Mouse (Mus musculus): ENCODE measurements at regions not wholly inside any gene's neighbourhood (a gene's known extent, or its start where the extent isn't known, plus 50 kb on each side); places are given as distances from the start of the nearest gene placed in this dataset.

GRCm38 (mm10) chr19:53444646-53445045, 54.3 kb upstream of the Smndc1 start:
- ATAC-seq (no peak), DNase-seq (ENCODE audit: low read depth, low spot score) (no peak)
- no peaks in the 10 kb centered on the region for H3K27me3 ChIP-seq
- ChIA-PET POLR2A (no interaction called here), CTCF (no interaction called here)
- in situ Hi-C loops (cut with MboI; ENCODE audit: low pct_unique_long_range_greater_than_20kb), result no loop called here
- TF ChIP-seq CTCF (IDR thresholded peaks at IDR 0.05), result no peak

DNA sequence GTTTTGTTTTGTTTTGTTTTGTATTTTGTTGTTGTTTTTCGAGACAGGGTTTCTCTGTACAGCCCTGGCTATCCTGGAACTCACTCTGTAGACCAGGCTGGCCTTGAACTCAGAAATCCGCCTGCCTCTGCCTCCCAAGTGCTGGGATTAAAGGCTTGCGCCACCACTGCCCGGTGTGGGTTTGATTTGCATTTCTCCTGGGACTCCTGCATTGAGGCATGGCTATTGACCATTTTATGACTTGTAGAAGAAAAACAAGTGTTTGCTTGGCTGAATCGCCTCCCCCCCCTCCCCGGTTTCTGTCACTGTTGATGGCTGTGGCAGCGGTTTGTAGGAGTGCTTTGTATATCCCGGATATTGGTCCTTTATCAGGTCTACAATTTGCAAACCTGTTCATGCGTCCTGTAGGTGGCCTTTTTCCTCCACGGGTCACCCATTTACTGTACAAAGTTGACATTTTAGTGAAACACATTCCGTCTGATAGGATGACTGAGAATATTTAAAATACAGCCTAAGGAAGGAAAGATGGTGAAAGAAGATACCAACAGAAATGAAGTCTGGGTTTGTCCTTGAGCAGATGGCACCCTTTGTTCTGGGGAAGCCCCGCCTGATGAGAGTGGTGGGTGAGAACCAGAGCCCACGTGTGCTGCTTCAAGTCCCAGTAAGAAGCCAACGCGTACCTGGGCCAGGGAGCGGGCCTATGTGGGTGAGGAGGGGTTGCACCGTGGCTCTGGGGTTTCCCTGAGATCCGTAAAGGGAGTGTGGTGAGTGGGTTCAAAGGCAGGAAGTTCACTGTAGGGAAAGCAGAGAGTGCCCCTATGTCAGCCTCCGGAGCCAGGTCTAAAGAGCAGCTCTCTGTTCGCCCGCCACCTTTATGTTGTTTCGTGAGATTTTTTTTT, 52.6 kb upstream of the Smndc1 start:
- H3K27me3 ChIP-seq, result no peaks in the 10 kb centered on the region
- ChIA-PET POLR2A (no interaction called here), CTCF (interaction anchor here (0.7 kb wide), 1 partner anchor 14 kb away, joined by 3 read pairs; no protein-coding TSS in a partner anchor)
- ATAC-seq (no peak), DNase-seq (ENCODE audit: low read depth, low spot score) (no peak)
- no peak for TF ChIP-seq CTCF (IDR thresholded peaks at IDR 0.05)
- in situ Hi-C loops (cut with MboI; ENCODE audit: low pct_unique_long_range_greater_than_20kb), result no loop called here

DNA sequence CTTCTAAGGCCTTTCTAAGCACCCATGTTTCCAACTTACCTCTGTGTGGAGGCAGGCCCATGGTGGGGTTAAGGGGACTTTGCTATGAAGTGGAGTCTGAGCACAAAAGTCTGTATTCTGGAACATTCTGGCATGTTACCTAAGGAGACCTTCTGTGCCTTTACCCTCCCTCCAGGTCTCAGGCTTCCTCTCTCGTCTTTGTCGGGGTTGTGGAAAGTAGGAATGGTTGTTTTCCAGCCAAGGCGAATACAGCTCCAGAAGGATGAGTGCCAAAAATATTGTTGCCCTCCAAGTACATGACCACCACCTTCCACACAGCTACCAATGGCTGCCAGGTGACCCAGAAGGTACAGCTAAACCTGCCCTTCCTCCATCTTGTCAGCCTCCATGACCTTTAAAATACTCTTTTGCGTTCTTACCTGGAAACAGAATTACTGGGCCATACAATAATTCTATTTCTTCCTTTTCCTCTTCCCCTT, 51.8 kb upstream of the Smndc1 start:
- ChIA-PET CTCF (no interaction called here), POLR2A (no interaction called here)
- no peaks in the 10 kb centered on the region for H3K27me3 ChIP-seq
- in situ Hi-C loops (cut with MboI; ENCODE audit: low pct_unique_long_range_greater_than_20kb), result no loop called here
- no peak for DNase-seq (ENCODE audit: low read depth, low spot score)
- no peak for TF ChIP-seq CTCF (IDR thresholded peaks at IDR 0.05)
- no peak for ATAC-seq

- in situ Hi-C loops (cut with MboI; ENCODE audit: low pct_unique_long_range_greater_than_20kb), result no loop called here
- CTCF ChIA-PET, result interaction anchor here (0.6 kb wide), 1 partner anchor 44 kb away, joined by 3 read pairs; no protein-coding TSS in a partner anchor
- POLR2A ChIA-PET, result no interaction called here
These were observed 51.2 kb upstream of the Smndc1 start for GRCm38 (mm10) chr19:53441449-53442131.

DNA sequence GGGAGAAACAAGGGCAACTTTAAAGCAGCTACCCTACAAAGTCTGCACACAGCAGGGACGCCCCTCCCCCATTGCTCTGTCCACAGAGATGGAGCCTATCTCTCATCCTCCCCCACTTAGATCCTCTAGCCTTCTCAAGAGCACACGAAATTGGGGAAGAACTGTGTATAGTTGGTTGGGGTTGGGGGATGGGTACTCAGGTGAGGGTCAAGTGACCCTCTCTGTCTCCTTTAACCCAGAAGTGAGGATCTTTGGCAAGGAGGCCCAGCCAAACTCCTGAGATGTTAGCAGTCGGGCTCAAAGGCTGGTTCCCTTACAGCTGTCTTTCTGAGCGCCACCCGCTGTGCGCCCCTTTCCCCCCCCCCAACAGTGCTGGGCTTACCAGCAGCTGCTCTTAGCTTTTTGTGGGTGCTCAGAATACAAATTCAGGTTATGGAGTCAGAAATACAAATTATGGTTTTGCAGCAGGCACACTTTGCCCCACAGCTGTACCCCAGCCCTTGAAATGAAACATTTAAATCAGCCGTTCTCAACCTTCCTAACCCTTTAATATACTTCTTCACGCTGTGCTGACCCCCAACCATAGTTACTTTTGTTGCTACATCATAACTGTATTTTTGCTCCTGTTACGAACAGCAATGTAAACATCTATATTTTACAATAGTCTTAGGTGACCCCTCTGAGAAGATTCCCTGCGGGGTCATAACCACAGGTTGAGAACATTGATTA, 50.1 kb upstream of the Smndc1 start:
- H3K27me3 ChIP-seq, result no peaks in the 10 kb centered on the region
- DNase-seq (ENCODE audit: low read depth, low spot score) (no peak), ATAC-seq (no peak)
- in situ Hi-C loops (cut with MboI; ENCODE audit: low pct_unique_long_range_greater_than_20kb), result no loop called here
- TF ChIP-seq CTCF (IDR thresholded peaks at IDR 0.05), result no peak
- CTCF ChIA-PET, result no interaction called here
- POLR2A ChIA-PET, result no interaction called here

More at GRCm38 (mm10) chr19:53441449-53442131, 51.2 kb upstream of the Smndc1 start:
- TF ChIP-seq CTCF (IDR thresholded peaks at IDR 0.05), result no peak
- DNase-seq (ENCODE audit: low read depth, low spot score) (no peak), ATAC-seq (no peak)
- no peaks in the 10 kb centered on the region for H3K27me3 ChIP-seq

Measured in Patski (cell line).